Mouse (Mus musculus) retina, postnatal 1 day (tissue): ENCODE measurements at regions not wholly inside any gene's neighbourhood (a gene's known extent, or its start where the extent isn't known, plus 50 kb on each side); places are given as distances from the start of the nearest gene placed in this dataset.

Source experiments
- DNase-seq: peaks from one replicate; pipeline ENCODE4 v3.0.0-alpha.2; 2012

GRCm38 (mm10) chr11:117036977-117037376, 78.0 kb upstream of the Sec14l1 start:
- DNase-seq = no peak

DNA sequence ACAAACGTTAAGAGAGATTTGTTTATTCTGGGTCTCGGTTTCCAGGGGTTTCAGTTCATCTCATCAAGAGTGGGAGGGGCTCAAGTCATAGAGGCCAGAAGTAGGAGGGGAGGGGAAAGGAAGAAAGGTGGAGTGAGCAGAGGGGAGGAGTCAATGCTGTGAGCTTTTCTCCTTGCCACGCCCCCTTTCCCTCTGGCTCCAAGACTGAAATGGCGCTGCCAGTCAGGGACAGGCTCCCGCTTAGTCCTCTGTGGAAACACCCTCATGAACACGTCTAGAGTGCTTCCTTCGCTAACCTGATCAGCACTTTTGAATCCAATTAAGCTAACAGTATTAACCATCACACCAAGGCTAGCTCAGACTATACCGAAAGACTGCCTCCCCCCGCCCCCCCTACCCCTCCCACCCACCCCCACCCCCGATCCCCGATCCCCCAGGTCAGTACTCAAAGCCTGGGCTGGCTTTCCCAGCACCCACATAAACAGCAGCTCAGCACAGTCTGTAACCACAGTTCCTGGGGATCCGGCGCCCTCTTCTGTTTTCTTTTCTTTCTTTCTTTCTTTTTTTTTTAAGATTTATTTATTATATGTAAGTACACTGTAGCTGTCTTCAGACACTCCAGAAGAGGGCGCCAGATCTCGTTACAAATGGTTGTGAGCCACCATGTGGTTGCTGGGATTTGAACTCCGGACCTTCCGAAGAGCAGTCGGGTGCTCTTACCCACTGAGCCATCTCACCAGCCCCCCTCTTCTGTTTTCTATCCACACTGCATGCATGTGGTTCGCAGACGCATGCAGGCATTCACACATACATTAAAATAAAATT, 76.5 kb upstream of the Sec14l1 start:
- DNase-seq = peak; percentile 76

- DNase-seq = peak; percentile 14
Measured at GRCm38 (mm10) chr11:117040829-117041228, 74.1 kb upstream of the Sec14l1 start.

- DNase-seq = peak; percentile 58
Measured at GRCm38 (mm10) chr11:117042336-117042735, 72.6 kb upstream of the Sec14l1 start.

- peak; percentile 73 for DNase-seq
Measured at GRCm38 (mm10) chr11:117043524-117043923, 71.4 kb upstream of the Sec14l1 start.

DNA sequence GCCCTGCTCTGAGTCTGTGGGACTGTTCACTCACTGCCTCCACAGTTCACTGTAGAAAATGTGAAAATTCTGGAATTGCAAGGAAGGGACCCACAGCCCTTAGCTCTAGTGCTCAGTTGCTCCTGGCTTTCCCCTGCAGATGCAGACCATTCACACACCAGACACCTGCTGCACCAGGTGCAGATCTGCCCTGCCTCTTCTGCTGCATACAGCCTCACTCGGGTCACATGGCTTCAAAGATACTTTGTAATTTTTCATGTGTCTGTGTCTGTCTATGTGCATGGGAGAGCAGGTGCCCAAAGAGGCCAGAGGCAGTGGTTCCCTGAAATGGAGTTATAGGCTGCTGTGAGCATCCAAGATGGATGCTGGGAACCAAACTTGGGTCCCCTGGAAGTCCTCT, 70.2 kb upstream of the Sec14l1 start:
- DNase-seq = no peak

GRCm38 (mm10) chr11:117046636-117047035, 68.3 kb upstream of the Sec14l1 start:
- no peak for DNase-seq

DNA sequence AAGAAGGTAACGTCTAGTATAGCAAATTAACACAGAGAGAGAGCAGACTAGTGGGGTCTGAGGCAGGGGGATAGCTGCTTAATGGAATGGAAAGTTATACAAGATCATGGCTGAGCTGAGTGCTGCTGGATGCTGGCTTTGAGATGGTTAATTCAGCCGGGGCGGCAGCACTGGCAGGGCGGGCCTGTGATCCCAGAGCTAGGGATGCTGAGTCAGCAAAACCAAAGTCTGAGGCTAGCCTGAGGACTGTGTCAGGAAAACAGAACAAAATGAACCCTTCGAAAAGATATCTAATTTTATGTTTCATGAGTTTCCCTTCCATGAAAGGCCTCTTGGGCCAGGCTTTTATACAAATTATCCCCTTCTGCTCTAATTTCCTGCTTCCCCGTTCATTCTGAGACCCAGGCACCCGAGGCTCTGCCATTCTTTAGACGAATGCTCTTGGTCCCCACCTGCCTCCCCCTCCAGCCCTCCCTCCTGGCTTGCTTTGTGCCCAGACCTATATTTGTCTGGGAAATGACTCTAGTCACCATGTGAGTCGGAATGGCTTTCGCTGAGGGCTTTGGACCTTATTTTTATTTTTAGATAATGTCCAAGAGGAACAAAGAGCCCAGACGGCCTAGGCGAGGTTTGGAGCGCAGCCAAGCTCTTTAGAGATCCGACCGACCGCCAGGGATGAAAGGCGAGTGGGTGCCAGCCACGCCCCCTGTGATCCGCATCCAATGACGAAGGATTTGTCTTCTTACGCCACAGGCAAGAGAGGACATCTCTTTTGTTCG, 67.6 kb upstream of the Sec14l1 start:
- DNase-seq = peak; percentile 83

GRCm38 (mm10) chr11:117048911-117049310, 66.1 kb upstream of the Sec14l1 start:
- DNase-seq = no peak

DNA sequence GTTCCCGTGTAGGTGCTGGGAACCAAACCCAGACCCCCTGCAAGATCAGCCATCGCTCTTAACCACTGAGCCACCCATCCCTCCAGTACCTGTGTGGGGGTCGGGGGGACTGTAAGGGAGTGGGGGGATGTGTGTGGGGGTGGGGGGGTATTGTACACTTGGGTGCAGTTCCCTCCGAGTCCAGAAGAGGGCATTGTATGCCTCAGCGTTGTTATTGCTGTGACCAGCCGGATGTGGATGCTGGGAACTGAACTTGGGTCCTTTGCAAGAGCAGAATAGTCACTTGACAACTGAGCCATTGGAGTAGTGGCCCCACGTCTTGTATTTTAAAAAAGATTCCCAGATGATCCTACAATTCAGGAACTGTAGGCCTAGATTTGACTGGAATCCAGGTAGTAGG, 64.2 kb upstream of the Sec14l1 start:
- no peak for DNase-seq

DNA sequence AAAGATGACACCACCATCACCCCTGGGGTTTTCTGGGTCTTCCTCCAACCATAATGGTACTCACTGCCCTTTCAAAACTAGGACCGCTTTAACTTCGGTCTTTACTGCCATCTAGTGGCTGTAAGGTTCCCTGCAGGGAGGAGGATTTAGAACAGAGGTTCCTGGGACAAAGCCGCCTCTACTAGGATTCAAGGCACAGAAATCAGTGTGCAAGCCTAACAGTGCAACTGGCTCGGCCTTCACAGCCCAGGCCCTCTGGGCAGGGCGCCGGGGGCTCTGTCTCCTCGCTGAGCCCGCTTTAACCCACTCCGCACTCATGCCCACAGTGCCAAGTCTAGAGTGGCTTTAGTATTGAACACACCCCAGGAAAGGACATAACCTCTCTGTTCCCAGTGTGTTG, 58.0 kb upstream of the Sec14l1 start:
- DNase-seq = peak; percentile 92

- DNase-seq = peak; percentile 75
Measured at GRCm38 (mm10) chr11:117057451-117057850, 57.5 kb upstream of the Sec14l1 start.

- peak; percentile 28 for DNase-seq
Measured at GRCm38 (mm10) chr11:117059120-117059519, 55.8 kb upstream of the Sec14l1 start.

DNA sequence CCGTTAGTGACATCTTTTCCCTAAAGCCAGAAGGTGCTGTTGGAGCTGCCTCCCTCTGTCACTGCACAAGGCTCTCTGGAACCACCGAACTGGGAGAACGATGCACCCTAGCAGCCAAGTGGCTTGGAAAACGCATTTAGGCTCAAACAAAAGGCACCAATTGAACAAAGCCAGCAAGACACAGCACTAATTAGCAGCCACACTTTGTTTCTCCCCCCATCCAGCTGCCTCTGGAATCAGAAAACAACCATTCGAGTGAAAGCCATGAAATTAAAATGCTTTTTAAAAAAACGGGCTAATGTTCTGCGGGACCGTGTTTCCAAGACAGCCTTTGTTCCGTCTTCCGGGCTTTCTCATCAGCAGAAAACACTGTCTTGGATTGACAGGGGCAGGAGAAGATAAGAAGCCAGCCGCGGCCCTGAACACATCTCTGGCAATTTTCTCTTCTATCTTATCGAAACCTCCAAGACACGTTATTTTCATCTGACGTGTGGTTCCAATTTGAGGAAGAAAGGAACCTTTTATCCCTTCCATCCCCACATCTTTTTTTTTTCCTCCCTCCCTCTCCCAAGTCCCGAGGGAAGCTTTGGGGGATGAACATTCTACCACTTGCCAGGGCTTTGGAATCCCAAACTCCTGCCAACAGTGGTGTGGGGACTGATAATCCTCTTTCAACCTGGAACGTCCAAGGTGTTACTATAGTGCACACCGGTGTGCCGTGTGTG, 54.8 kb upstream of the Sec14l1 start:
- peak; percentile 85 for DNase-seq

- DNase-seq = peak; percentile 55
Measured at GRCm38 (mm10) chr11:117060706-117061337, 54.1 kb upstream of the Sec14l1 start.

- no peak for DNase-seq
Measured at GRCm38 (mm10) chr11:117062772-117063499, 52.0 kb upstream of the Sec14l1 start.
